Mouse (Mus musculus) T-helper 2 cell (primary cell): ENCODE data around the gene Eln.

Experiments
- in situ Hi-C: fragments of 300-600 bp; cut with MboI, MseI; formaldehyde crosslinking; loops from one replicate; pipeline ENCODE4 v1.15.1; 2025; ENCODE audit warnings: high pct_unique_total_duplicates

Gene Eln

GRCm38 (mm10) chr5:134746890-134747511, at the start of gene Eln:
TSS of gene Eln (minus strand) at chr5:134747323.
- in situ Hi-C loops, result no loop called here

DNA sequence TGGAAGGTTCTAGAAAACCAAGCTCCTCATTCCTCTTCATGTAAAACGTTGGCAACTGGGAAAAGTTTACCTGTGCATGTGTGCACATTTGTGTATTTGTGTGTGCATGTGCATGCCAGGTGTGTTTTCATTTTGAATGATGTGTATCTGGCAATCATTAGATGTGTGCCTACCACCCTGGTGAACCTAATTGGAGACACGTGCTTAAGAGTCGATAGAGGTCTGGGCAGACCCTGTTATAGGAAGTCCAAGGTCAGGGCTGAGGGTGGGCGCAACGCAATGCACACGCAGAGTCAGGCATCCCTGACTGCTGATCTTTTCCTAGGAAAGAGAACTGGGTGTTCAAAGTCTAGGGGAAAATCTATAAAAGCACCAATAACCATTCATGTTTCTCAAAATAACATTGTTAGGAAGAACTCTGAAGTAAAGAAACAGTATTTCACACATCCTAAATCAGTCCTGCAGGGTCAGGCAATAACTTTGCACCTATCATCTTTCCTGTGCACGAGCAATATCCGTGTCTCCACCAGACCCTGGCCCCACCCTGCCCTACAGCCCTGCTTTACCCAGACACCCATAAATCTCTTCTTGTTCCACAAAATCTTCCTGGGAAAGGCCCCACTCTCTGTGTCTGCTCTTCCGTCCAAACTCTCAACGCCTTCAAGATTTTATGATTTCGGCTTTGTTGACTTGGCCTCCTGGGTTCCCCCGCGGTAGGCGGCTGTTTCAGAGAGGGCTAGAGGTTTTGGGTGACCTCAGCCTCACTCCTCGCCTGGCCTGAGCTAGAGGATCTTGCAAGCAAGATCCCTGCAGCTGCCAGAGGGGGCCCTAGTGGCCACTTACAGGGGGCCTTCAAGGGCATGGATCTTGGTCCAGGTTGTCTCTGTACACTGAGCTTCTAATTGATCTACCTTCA, 43.2 kb upstream of the Eln start:
- in situ Hi-C loops, result loop anchor here (5.0 kb wide), 1 partner anchor 72 kb away; no protein-coding TSS in a partner anchor

GRCm38 (mm10) chr5:134788237-134788636, 41.1 kb upstream of the Eln start:
- in situ Hi-C loops, result no loop called here

- in situ Hi-C loops, result no loop called here
Measured at GRCm38 (mm10) chr5:134785691-134786371, 38.7 kb upstream of the Eln start.

- in situ Hi-C loops, result no loop called here
Measured at GRCm38 (mm10) chr5:134783794-134784193, 36.7 kb upstream of the Eln start.

GRCm38 (mm10) chr5:134780963-134781362, 33.8 kb upstream of the Eln start:
- in situ Hi-C loops, result no loop called here

- in situ Hi-C loops, result no loop called here
Measured at GRCm38 (mm10) chr5:134780146-134780545, 33.0 kb upstream of the Eln start.

DNA sequence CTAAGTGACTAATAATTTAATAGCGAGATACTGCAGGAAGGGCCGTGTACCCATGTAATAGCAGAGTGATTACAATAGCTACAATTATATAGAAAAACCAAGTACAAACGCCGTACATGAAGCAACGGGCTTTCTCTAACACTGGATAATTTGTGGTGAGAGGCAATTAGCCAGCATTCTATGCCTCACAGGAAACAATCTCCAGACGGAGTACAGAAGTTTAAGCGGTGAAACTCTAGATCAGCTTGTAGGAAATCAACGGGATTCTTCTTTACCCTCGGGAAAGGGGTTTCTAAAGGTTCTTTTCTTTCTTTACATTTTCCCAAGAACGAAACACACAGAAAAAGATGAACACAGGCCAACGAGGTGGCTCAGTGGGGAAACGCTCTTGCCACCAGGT, 29.4 kb upstream of the Eln start:
- in situ Hi-C loops, result no loop called here

DNA sequence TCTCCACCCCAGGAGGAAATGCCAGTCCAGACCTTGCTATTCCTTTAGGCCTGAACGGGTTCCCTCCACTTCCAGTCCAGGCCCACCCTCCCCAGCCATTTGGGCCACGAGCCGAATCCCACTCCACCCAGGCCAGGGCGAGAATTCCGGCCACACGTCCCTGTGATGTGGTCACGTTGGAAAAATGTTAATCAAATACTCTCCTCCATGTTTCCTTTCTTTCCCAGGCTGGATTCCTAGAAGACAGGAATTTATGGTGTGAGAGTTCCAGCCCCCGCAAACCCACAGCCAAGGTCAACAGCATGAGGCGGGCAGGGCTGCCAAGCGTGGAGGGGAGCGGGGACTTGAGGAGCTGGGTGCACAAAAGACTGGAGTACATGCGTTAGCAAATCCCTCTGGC, 25.4 kb upstream of the Eln start:
- in situ Hi-C loops, result no loop called here

DNA sequence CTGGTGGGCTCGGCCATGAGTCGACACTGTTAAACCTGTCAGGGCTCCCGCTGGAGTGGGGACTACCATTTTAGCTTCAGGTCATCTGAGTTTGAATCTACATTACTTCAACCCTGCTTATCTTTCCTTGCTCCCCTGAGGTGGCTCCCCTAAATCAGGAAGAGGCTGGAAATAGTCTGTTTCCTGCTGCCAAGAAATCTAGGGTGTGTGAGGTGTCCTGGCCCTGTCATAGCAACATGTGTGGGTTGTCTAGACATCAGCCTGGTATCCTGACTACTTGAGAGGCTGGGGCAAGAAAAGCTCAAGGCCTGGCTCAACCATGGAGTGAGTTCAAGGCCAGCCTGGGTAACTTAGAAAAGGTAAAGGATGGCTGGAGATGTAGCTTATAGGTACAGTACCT, 24.6 kb upstream of the Eln start:
- in situ Hi-C loops, result no loop called here

DNA sequence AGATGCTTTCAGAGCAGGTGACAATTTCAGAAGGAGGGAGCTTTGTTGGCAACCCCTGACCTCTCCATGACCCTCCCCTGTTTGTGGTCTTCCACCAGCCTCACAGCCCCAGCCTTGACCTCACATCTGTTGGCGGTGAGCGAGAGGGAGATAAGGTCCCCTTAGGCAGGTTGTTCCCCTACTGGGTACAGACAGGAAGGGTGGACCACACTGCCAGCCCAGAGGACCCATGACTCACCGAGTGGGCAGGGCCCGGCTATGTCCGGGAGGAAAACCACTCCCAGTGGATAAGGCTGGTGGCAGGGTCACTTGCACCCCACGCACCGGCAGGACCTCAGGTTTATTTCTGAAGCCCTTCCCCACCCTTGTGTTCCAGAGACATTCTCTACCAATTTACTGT, 22.1 kb upstream of the Eln start:
- in situ Hi-C loops, result no loop called here

GRCm38 (mm10) chr5:134765441-134765840, 18.3 kb upstream of the Eln start:
- in situ Hi-C loops, result no loop called here

GRCm38 (mm10) chr5:134763326-134763725, 16.2 kb upstream of the Eln start:
- in situ Hi-C loops, result no loop called here

DNA sequence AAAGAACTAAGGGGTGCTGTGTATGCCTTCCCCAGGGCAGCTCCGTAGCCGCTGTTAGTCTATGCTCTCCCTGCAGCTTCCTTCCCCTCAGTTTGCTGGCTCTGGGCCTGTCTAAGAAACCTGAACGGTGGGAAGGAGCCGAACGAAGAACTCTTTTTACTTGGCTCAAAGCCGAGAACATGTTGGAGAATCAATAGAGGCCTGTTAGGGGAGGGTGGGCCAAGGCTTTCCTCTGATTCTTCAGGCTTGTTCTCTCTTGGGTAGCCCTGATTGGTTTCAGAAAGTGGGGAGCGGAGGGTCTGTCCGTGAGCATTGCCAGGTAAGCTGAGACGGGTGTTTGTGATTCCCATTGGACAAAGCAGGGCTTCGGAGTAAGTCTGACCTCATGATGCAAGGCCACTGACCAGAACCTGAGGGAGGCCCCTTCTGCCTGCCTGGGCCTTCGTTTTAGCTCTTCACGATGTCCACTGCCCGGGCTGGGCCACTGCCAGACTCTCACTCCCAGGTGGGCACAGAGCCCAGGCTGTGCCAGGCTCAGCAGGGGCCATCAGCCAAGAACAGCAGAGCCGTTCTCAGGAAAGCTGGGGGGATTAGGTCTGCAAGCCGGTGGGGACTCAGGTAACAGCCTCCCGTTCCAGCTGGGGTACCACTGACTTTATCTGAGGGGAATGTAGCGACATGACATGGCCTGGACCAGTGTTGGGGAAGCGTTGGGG, 14.4 kb upstream of the Eln start:
- in situ Hi-C loops, result no loop called here

DNA sequence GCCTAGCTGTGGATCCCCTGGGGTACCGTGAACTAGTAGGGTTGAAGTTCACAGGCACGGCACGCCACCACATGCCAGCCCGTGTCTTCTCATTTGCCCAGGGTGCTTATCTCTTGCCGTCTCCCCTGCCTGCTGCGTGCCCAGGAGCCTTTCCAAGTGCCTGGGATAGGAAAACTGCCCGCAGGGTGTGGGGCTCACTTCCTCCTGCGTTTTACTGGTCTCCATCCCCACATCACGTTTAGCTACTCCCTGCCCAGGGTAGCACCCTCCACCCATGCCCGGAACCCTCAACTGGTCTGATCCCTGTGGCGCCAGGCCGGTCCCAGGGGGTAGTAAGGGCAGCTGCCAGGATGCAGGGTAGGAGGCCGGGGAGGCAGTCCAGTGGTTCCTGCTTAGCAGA, 8.9 kb upstream of the Eln start:
- in situ Hi-C loops, result no loop called here

DNA sequence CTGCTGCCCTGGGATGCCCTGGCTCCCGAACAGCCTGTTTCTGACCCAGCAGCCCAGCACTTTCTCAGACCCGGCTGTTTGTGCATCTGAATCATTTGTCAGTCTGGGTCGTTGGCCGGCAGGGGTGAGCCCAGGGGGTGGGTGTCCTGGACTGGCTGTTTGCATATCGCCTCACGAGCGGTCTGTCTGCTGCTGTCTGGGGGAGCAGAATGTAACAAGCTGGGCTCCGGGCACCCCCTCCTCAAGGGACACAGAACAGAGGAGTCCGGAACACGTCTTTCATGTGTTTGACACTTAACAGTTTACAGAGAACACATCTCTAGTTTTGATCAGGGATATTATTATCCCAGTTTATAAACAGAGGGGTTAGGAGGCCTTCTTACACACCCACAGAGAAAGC, 7.0 kb upstream of the Eln start:
- in situ Hi-C loops, result no loop called here

DNA sequence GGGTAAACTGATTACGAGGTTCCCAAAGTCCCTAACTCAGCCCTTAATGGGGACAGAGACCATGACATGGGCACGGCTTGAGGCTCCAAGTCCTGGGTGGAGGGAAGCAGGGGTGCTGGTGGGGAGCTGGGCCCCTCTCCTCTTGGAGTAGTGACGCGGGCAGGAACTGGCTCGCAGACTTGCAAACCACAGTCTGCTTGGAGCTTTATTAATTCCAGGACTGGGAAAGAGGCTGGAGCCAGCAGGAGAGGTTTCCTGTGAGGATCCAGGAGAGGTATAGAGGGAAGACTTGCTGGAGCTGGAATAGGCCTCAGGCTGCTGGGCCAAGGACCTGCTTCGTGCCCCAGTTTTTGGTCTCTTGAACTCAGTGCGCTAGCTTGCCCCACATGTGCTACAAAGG, 3.3 kb upstream of the Eln start:
- in situ Hi-C loops, result no loop called here

GRCm38 (mm10) chr5:134747947-134748618, 960 bp upstream of the Eln start:
- in situ Hi-C loops, result no loop called here

- in situ Hi-C loops, result no loop called here
Measured at GRCm38 (mm10) chr5:134747512-134747893, 380 bp upstream of the Eln start.

DNA sequence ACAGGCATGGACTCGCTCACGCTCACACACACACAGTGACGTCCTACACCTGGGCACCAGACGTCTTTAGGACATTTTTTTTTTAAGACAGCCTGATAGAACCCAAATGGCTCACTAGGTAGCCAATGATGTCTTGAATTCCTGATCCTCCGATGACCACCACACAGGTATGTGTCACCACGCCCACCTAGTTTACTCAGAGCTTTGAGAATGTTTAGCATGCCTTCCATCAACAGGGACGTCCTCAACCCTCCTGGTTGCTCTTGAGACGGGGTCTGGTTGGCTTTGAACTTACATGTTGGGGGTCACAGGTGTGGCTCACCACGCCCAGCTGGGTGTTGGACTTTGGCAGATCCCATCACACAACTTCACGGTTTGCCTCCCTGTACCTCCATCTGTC, 922 bp downstream of the Eln start:
- in situ Hi-C loops, result no loop called here

GRCm38 (mm10) chr5:134745801-134746200, 1.3 kb downstream of the Eln start:
- in situ Hi-C loops, result no loop called here
